Mouse (Mus musculus) lung, adult 2 months (tissue): ENCODE measurements at regions not wholly inside any gene's neighbourhood (a gene's known extent, or its start where the extent isn't known, plus 50 kb on each side); places are given as distances from the start of the nearest gene placed in this dataset.

ENCODE experiments used
- CTCF ChIP-seq: fragments of 200-500 bp; IDR thresholded peaks from 2 replicates; pipeline ENCODE4 v1.5.1; 2011; ENCODE audit warnings: mild to moderate bottlenecking, low read length, control low read depth; ENCODE audit not compliant: insufficient read depth
- POLR2A ChIP-seq: fragments of 200-500 bp; IDR thresholded peaks from 2 replicates; pipeline ENCODE4 v1.6.1; 2011; ENCODE audit warnings: low read depth, mild to moderate bottlenecking, control low read depth, low read length, borderline replicate concordance; ENCODE audit errors: extremely low read depth

DNA sequence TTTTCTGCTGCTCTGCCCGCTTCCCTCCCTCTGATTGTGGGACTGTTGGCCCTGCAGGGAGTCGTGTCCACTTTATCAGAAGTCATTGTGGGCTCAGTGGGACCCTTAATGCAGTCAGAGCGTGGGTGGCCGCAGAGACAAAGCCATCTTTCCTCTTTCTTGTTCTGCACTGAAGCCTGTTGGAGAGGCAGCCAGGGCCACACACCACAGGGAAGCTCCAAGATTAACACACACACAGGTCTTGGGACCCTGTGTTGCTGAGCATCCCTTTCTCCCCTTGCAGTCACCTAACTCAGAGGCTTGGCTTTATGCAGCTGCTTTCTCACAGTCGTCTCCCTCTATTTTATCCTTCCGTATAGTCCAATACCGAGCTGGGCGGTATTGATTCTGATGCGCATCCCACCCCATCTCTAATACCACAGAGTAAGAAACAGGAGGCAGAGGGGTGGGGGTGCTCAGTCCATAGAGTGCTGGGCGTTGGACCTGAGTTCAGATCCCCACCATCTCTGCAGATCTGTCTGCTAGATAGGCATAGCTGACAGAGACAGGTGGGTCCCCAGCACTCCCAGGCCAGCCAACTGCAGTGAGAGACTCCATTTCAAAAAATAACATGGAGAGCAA, 63.4 kb upstream of the Atp1a1 start:
- no peak for TF ChIP-seq POLR2A
- no peak for TF ChIP-seq CTCF
